Mouse (Mus musculus) ovary, adult 2 months (tissue): ENCODE measurements around the gene Gzmf. TPM values are rescaled to one million over a fixed set of nuclear protein-coding genes. Genes with fewer than 3 reads are reported as not detected.

Experiments used
- polyA plus RNA-seq: library from polyadenylated mRNA; depleted of rRNA; stranded (reverse); fragments of >200 nt; gene quantifications from 2 replicates; pipeline ENCODE4 v1.2.3, GENCODE M21; 2012; rRNA removed

Gzmf gene
- polyA plus RNA-seq, result not detected in 2 replicates

GRCm38 (mm10) chr14:56211317-56211716 is at the start of gene Gzmf:
Gene Gzmf, minus strand, starts transcription at chr14:56211417.

GRCm38 (mm10) chr14:56234556-56234955 is 23.3 kb upstream of the Gzmf start, which contains the start of gene Gzmc:
Gene Gzmc, minus strand, starts transcription at chr14:56234656.

GRCm38 (mm10) chr14:56174499-56174898 is 36.7 kb downstream of the Gzmf start, which contains the start of gene Gzmn:
Gene Gzmn, minus strand, starts transcription at chr14:56174599.

GRCm38 (mm10) chr14:56159479-56159878 is 51.7 kb downstream of the Gzmf start, which contains the start of gene Gzmg:
Gene Gzmg, minus strand, starts transcription at chr14:56159579.

Other genes starting within 250 kb of the Gzmf start
- gene Mcpt1, start 193.4 kb downstream of the Gzmf start, polyA plus RNA-seq, result not detected in 2 replicates
- gene Mcpt9, start 180.9 kb downstream of the Gzmf start, polyA plus RNA-seq, result not detected in 2 replicates
- not detected in 2 replicates for gene Mcpt2, start 169.4 kb downstream of the Gzmf start, polyA plus RNA-seq
- 1.9 and 2.0 TPM in 2 replicates for gene Mcpt4, start 149.1 kb downstream of the Gzmf start, polyA plus RNA-seq
- not detected in 2 replicates for gene Mcpt8, start 126.1 kb downstream of the Gzmf start, polyA plus RNA-seq
- gene Ctsg, start 108.8 kb downstream of the Gzmf start, polyA plus RNA-seq, result not detected in 2 replicates
- not detected in 2 replicates for gene Gzme, start 90.8 kb downstream of the Gzmf start, polyA plus RNA-seq
- not detected in 2 replicates for gene Gzmd, start 78.8 kb downstream of the Gzmf start, polyA plus RNA-seq
- not detected in 2 replicates for gene Gzmg, start 51.8 kb downstream of the Gzmf start, polyA plus RNA-seq
- not detected in 2 replicates for gene Gzmn, start 36.8 kb downstream of the Gzmf start, polyA plus RNA-seq
- not detected in 2 replicates for gene Gzmc, start 23.2 kb upstream of the Gzmf start, polyA plus RNA-seq
- gene Gzmb, start 50.8 kb upstream of the Gzmf start, polyA plus RNA-seq, result 0.32 and 0.43 TPM in 2 replicates
- gene Atp12a, start 153.7 kb upstream of the Gzmf start, polyA plus RNA-seq, result 0.21 and 0.31 TPM in 2 replicates
- 0.10 and 0.14 TPM in 2 replicates for gene Rnf17, start 191.2 kb upstream of the Gzmf start, polyA plus RNA-seq